Mouse (Mus musculus) T-helper 2 cell (primary cell): ENCODE data around the gene Cntn3.

ENCODE experiments used
- in situ Hi-C: fragments of 300-600 bp; cut with MboI, MseI; formaldehyde crosslinking; loops from one replicate; pipeline ENCODE4 v1.15.1; 2025; ENCODE audit warnings: high pct_unique_total_duplicates

Gene Cntn3

GRCm38 (mm10) chr6:102478320-102479080 lies 94.4 kb downstream of the Cntn3 start:
- in situ Hi-C loops, result no loop called here

- in situ Hi-C loops, result no loop called here
Measured at GRCm38 (mm10) chr6:102438353-102438752, 134.5 kb downstream of the Cntn3 start.

GRCm38 (mm10) chr6:102427549-102427948 lies 145.4 kb downstream of the Cntn3 start:
- in situ Hi-C loops, result no loop called here

- in situ Hi-C loops, result no loop called here
Measured at GRCm38 (mm10) chr6:102421781-102422180, 151.1 kb downstream of the Cntn3 start.

GRCm38 (mm10) chr6:102388590-102388989 lies 184.3 kb downstream of the Cntn3 start:
- in situ Hi-C loops, result no loop called here

GRCm38 (mm10) chr6:102372112-102372511 lies 200.8 kb downstream of the Cntn3 start:
- in situ Hi-C loops, result no loop called here

- in situ Hi-C loops, result no loop called here
Measured at GRCm38 (mm10) chr6:102363880-102364279, 209.0 kb downstream of the Cntn3 start.

- in situ Hi-C loops, result no loop called here
Measured at GRCm38 (mm10) chr6:102363291-102363832, 209.5 kb downstream of the Cntn3 start.

- in situ Hi-C loops, result no loop called here
Measured at GRCm38 (mm10) chr6:102332144-102332543, 240.8 kb downstream of the Cntn3 start.

GRCm38 (mm10) chr6:102326711-102327110 lies 246.2 kb downstream of the Cntn3 start:
- in situ Hi-C loops, result no loop called here

GRCm38 (mm10) chr6:102322614-102323284 lies 250.2 kb downstream of the Cntn3 start:
- in situ Hi-C loops, result no loop called here

GRCm38 (mm10) chr6:102319755-102320154 lies 253.1 kb downstream of the Cntn3 start:
- in situ Hi-C loops, result no loop called here

- in situ Hi-C loops, result no loop called here
Measured at GRCm38 (mm10) chr6:102282889-102283288, 290.0 kb downstream of the Cntn3 start.

- in situ Hi-C loops, result no loop called here
Measured at GRCm38 (mm10) chr6:102231015-102231414, 341.9 kb downstream of the Cntn3 start.

- in situ Hi-C loops, result no loop called here
Measured at GRCm38 (mm10) chr6:102186316-102186715, 386.6 kb downstream of the Cntn3 start.

- in situ Hi-C loops, result no loop called here
Measured at GRCm38 (mm10) chr6:102170913-102171312, 402.0 kb downstream of the Cntn3 start.

- in situ Hi-C loops, result no loop called here
Measured at GRCm38 (mm10) chr6:102161186-102161585, 411.7 kb downstream of the Cntn3 start.

- in situ Hi-C loops, result no loop called here
Measured at GRCm38 (mm10) chr6:102121676-102122075, 451.2 kb downstream of the Cntn3 start.

- in situ Hi-C loops, result no loop called here
Measured at GRCm38 (mm10) chr6:102120003-102120402, 452.9 kb downstream of the Cntn3 start.

- in situ Hi-C loops, result no loop called here
Measured at GRCm38 (mm10) chr6:102113629-102114028, 459.3 kb downstream of the Cntn3 start.
